Mouse (Mus musculus): ENCODE measurements at regions not wholly inside any gene's neighbourhood (a gene's known extent, or its start where the extent isn't known, plus 50 kb on each side); places are given as distances from the start of the nearest gene placed in this dataset.

DNA sequence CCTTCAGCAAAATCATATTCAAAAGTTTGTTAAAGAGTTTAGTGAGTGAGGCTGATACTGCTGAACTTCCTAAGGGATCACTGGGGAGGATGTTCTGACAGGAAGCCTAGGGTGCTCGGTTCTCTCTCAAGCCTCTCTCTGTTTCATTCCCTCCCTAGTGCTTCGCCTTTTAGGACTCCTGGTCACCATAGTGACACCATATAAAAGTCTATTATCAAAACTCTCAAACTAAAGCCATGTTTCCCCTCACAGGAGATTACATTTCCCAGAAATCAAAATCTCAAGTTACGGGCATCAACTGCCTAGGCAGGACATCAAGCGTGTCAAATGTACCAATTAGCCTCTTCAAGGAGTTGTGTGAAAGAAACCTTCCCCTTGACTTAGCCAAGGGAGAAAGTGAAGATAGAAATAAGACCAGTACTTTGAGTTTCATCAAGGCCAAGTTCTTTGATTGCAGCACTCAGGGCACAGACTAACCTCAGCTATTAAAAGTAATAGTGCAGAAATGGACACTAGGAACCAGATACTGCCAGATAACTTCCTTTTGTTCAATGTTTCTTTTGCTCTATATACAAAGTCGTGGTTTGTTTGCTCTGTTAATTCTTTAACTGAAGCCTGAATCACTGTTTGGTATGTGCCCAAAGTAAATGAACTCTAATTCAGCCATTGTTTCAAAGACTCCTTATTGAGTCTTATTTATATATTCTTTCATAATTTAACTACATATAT is 752.6 kb downstream of the Jrkl start:
- no peak for ATAC-seq (replicated peaks; ENCODE audit: insufficient number of reproducible peaks, low FRiP score, low TSS enrichment)
- Histone ChIP-seq H3K9ac (ENCODE audit: low read depth, low read length) (no peak overlapping the region), H3K4me2 (no peak overlapping the region), H3K36me3 (ENCODE audit: control insufficient read depth, insufficient read depth, low read length) (no peaks in the 10 kb centered on the region), H3K4me1 (ENCODE audit: control insufficient read depth, insufficient read depth, low read length) (no peaks in the 10 kb centered on the region), H3K4me3 (ENCODE audit: low read depth, low read length) (no peak overlapping the region), H3K9me3 (replicated peaks; ENCODE audit: control insufficient read depth, low read length) (no peaks in the 10 kb centered on the region), H3K27ac (ENCODE audit: low read depth, low read length) (no peak overlapping the region), H3K27me3 (ENCODE audit: control insufficient read depth, insufficient read depth, low read length) (no peaks in the 10 kb centered on the region)
- WGBS (ENCODE audit: insufficient replicate concordance) = 75% methylated on average over 5 of the region's 5 CpGs

DNA sequence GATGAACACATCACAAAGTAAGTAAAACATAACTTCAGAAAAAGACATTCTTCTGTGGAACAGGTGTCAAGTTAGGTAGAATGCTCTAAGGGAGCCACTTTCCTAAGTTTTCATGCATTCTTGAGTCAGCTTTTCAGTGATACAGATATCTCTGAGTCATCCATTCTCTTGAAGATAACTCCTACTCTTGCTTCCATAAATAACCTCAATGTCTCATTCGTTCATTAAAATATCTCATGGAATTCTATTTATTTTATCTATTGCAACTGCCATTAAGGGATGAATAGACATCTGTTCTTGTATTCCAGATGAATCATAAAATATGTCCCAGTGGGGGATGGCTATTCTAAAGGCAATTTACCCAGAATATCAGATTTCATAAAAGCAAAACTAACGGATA is 787.8 kb downstream of the Jrkl start:
- H3K9ac ChIP-seq (ENCODE audit: low read depth, low read length) = no peak overlapping the region
- no peak for ATAC-seq (replicated peaks; ENCODE audit: insufficient number of reproducible peaks, low FRiP score, low TSS enrichment)
- no peaks in the 10 kb centered on the region for H3K4me1 ChIP-seq (ENCODE audit: control insufficient read depth, insufficient read depth, low read length)
- no peak overlapping the region for H3K4me2 ChIP-seq
- H3K27ac ChIP-seq (ENCODE audit: low read depth, low read length) = no peak overlapping the region
- H3K27me3 ChIP-seq (ENCODE audit: control insufficient read depth, insufficient read depth, low read length) = no peaks in the 10 kb centered on the region
- WGBS (ENCODE audit: insufficient replicate concordance) = 68% methylated on average over 2 of the region's 2 CpGs
- H3K36me3 ChIP-seq (ENCODE audit: control insufficient read depth, insufficient read depth, low read length) = no peaks in the 10 kb centered on the region
- no peak overlapping the region for H3K4me3 ChIP-seq (ENCODE audit: low read depth, low read length)
- no peaks in the 10 kb centered on the region for H3K9me3 ChIP-seq (replicated peaks; ENCODE audit: control insufficient read depth, low read length)

DNA sequence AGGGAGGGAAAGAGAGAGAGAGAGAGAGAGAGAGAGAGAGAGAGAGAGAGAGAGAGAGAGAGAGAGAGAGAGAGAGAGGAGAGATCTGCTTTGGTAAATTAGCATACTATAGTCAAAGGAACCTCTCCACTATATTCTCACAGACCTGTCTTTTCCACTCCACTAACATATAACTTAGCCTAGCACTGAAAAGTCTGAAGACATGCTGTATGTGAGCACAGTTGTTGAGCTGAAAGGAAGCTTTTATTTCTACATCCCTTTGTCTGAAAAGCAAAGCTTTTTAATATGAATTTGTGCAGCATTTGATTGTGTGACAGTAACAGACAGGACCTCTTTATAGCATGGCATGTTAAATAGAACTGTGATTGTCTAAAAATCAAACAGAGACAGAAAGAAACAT is 788.9 kb downstream of the Jrkl start:
- no peak overlapping the region for H3K9ac ChIP-seq (ENCODE audit: low read depth, low read length)
- no peak for ATAC-seq (replicated peaks; ENCODE audit: insufficient number of reproducible peaks, low FRiP score, low TSS enrichment)
- no peak overlapping the region for H3K4me3 ChIP-seq (ENCODE audit: low read depth, low read length)
- H3K9me3 ChIP-seq (replicated peaks; ENCODE audit: control insufficient read depth, low read length) = no peaks in the 10 kb centered on the region
- no peaks in the 10 kb centered on the region for H3K36me3 ChIP-seq (ENCODE audit: control insufficient read depth, insufficient read depth, low read length)
- no peaks in the 10 kb centered on the region for H3K27me3 ChIP-seq (ENCODE audit: control insufficient read depth, insufficient read depth, low read length)
- no peaks in the 10 kb centered on the region for H3K4me1 ChIP-seq (ENCODE audit: control insufficient read depth, insufficient read depth, low read length)
- H3K27ac ChIP-seq (ENCODE audit: low read depth, low read length) = no peak overlapping the region
- no peak overlapping the region for H3K4me2 ChIP-seq

DNA sequence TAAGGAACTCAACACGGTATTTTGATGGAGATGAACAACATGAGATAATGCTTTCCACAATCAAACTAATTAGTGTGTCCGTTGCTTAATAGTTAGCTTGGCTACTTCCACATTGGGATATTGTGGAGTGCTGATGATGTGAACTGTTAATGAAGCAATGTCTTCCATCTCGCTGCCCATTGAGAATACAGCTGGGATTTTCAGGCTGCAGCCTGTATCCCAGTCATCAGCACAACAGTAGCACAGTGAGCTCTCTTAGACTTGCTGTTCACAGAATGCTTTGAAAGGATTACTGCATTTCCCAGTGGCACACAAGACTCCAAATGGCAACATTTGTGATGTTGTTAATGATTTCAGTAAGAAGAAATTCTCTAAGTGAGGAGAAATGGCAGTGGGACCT is 811.5 kb downstream of the Jrkl start:
- no peaks in the 10 kb centered on the region for H3K9me3 ChIP-seq (replicated peaks; ENCODE audit: control insufficient read depth, low read length)
- no peaks in the 10 kb centered on the region for H3K36me3 ChIP-seq (ENCODE audit: control insufficient read depth, insufficient read depth, low read length)
- H3K4me3 ChIP-seq (ENCODE audit: low read depth, low read length) = no peak overlapping the region
- no peak overlapping the region for H3K9ac ChIP-seq (ENCODE audit: low read depth, low read length)
- no peak overlapping the region for H3K27ac ChIP-seq (ENCODE audit: low read depth, low read length)
- H3K27me3 ChIP-seq (ENCODE audit: control insufficient read depth, insufficient read depth, low read length) = no peaks in the 10 kb centered on the region
- no peak for ATAC-seq (replicated peaks; ENCODE audit: insufficient number of reproducible peaks, low FRiP score, low TSS enrichment)
- no peak overlapping the region for H3K4me2 ChIP-seq
- no peaks in the 10 kb centered on the region for H3K4me1 ChIP-seq (ENCODE audit: control insufficient read depth, insufficient read depth, low read length)
- 70% methylated on average over 3 of the region's 3 CpGs for WGBS (ENCODE audit: insufficient replicate concordance)

DNA sequence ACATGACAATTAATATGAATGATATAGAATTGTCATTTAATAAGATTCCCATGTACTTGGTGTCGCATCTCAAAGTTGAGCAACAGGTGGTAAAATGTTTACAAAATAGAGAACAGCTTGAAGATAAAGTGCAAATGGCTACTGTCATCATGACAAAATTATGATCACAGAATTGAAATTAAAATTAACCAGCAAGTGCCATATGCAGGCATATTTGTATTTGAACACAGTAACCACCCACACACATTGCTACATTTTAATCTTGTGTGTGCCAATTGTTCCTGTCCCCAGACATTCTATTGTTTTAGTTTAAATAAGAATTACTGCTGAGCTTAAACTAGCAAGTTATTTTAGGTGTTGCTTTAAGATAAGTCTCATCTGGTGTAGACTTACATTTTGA is 823.7 kb downstream of the Jrkl start:
- no peak overlapping the region for H3K27ac ChIP-seq (ENCODE audit: low read depth, low read length)
- no peak overlapping the region for H3K4me3 ChIP-seq (ENCODE audit: low read depth, low read length)
- no peak for ATAC-seq (replicated peaks; ENCODE audit: insufficient number of reproducible peaks, low FRiP score, low TSS enrichment)
- H3K9ac ChIP-seq (ENCODE audit: low read depth, low read length) = no peak overlapping the region
- no peaks in the 10 kb centered on the region for H3K36me3 ChIP-seq (ENCODE audit: control insufficient read depth, insufficient read depth, low read length)
- WGBS (ENCODE audit: insufficient replicate concordance) = 86% methylated on average over 1 of the region's 1 CpGs
- H3K9me3 ChIP-seq (replicated peaks; ENCODE audit: control insufficient read depth, low read length) = no peaks in the 10 kb centered on the region
- no peaks in the 10 kb centered on the region for H3K4me1 ChIP-seq (ENCODE audit: control insufficient read depth, insufficient read depth, low read length)
- H3K4me2 ChIP-seq = no peak overlapping the region
- no peaks in the 10 kb centered on the region for H3K27me3 ChIP-seq (ENCODE audit: control insufficient read depth, insufficient read depth, low read length)

DNA sequence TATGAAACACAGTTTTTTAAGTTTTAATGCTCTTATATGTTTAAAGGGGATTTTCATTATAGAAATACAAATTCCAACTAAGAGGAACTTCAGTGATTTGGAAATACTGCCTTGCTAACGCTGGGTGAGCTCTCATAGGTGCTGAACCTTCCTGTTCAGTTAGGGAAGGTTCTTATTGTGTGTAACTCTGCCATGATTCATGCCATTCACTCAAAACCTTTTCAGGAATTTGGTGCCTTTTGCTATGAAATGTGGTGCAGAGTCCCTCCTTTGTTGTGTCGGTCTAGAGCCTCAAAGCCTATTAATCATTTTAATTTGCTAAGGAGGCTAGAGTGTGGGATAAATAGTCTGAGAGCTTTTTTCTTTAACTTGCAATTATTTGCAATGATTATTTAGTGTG is 837.1 kb downstream of the Jrkl start:
- H3K4me3 ChIP-seq (ENCODE audit: low read depth, low read length) = no peak overlapping the region
- H3K9ac ChIP-seq (ENCODE audit: low read depth, low read length) = no peak overlapping the region
- H3K9me3 ChIP-seq (replicated peaks; ENCODE audit: control insufficient read depth, low read length) = no peaks in the 10 kb centered on the region
- 76% methylated on average over 2 of the region's 2 CpGs for WGBS (ENCODE audit: insufficient replicate concordance)
- no peak for ATAC-seq (replicated peaks; ENCODE audit: insufficient number of reproducible peaks, low FRiP score, low TSS enrichment)
- H3K27me3 ChIP-seq (ENCODE audit: control insufficient read depth, insufficient read depth, low read length) = no peaks in the 10 kb centered on the region
- no peak overlapping the region for H3K27ac ChIP-seq (ENCODE audit: low read depth, low read length)
- H3K36me3 ChIP-seq (ENCODE audit: control insufficient read depth, insufficient read depth, low read length) = no peaks in the 10 kb centered on the region
- no peak overlapping the region for H3K4me2 ChIP-seq
- no peaks in the 10 kb centered on the region for H3K4me1 ChIP-seq (ENCODE audit: control insufficient read depth, insufficient read depth, low read length)

DNA sequence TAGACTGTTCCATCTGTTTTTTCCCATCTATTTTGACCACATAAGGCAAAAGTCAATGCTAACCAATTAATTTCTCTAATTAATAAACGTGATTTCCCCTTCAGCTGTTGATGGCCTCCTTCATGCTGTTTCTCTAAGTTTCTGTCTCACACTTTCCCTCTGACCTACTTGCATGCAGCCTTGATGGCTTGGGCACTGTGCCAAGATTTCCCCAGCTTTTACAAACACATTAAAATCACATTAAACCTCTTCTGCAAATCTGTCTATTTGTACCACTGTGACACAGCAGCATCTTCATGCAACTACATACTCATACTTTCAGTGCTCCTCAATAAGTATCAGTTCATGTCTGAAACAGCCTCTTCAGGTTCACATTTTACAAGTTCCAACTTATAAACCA is 841.4 kb downstream of the Jrkl start:
- Histone ChIP-seq H3K27me3 (ENCODE audit: control insufficient read depth, insufficient read depth, low read length) (no peaks in the 10 kb centered on the region), H3K4me2 (no peak overlapping the region), H3K4me3 (ENCODE audit: low read depth, low read length) (no peak overlapping the region), H3K36me3 (ENCODE audit: control insufficient read depth, insufficient read depth, low read length) (no peaks in the 10 kb centered on the region), H3K9me3 (replicated peaks; ENCODE audit: control insufficient read depth, low read length) (no peaks in the 10 kb centered on the region), H3K4me1 (ENCODE audit: control insufficient read depth, insufficient read depth, low read length) (no peaks in the 10 kb centered on the region), H3K27ac (ENCODE audit: low read depth, low read length) (no peak overlapping the region), H3K9ac (ENCODE audit: low read depth, low read length) (no peak overlapping the region)
- WGBS (ENCODE audit: insufficient replicate concordance) = 61% methylated on average over 1 of the region's 1 CpGs
- ATAC-seq (replicated peaks; ENCODE audit: insufficient number of reproducible peaks, low FRiP score, low TSS enrichment) = no peak

DNA sequence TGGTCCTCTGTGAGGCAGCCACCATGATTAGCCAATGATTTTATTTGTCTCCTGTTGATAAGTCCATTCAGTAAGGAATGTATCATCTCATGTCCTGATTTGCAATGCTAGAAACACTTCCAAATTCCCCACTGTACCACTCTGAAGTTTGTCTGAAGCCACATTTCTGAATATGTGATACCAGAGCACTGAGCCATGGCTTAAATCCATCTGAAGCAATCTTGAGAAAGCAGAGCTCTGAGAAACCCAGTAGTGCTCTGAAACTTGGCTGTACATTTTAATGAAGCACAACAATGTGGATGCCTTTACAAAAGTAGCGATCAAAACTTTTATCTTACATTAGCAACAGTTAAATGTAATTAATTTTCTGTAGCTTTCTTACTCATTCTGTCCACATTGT is 850.0 kb downstream of the Jrkl start:
- no peak for ATAC-seq (replicated peaks; ENCODE audit: insufficient number of reproducible peaks, low FRiP score, low TSS enrichment)

More for the DNA sequence above, 850.0 kb downstream of the Jrkl start:
- no peak overlapping the region for H3K4me3 ChIP-seq (ENCODE audit: low read depth, low read length)
- H3K36me3 ChIP-seq (ENCODE audit: control insufficient read depth, insufficient read depth, low read length) = no peaks in the 10 kb centered on the region
- no peak overlapping the region for H3K9ac ChIP-seq (ENCODE audit: low read depth, low read length)
- H3K9me3 ChIP-seq (replicated peaks; ENCODE audit: control insufficient read depth, low read length) = no peaks in the 10 kb centered on the region
- WGBS (ENCODE audit: insufficient replicate concordance) = 65% methylated on average over 1 of the region's 1 CpGs
- no peaks in the 10 kb centered on the region for H3K4me1 ChIP-seq (ENCODE audit: control insufficient read depth, insufficient read depth, low read length)
- H3K4me2 ChIP-seq = no peak overlapping the region
- H3K27me3 ChIP-seq (ENCODE audit: control insufficient read depth, insufficient read depth, low read length) = no peaks in the 10 kb centered on the region
- no peak overlapping the region for H3K27ac ChIP-seq (ENCODE audit: low read depth, low read length)
